Mouse (Mus musculus) kidney, adult 18-20 months (tissue): ENCODE data around the gene Hspa12b.

Experiments
- DNase-seq: peaks from one replicate; pipeline ENCODE4 v3.0.0; 2021

Hspa12b gene

GRCm38 (mm10) chr2:131130849-131131248, 3.8 kb downstream of the Hspa12b start:
- no peak for DNase-seq

GRCm38 (mm10) chr2:131132111-131132888, 5.2 kb downstream of the Hspa12b start:
- DNase-seq: peak; percentile 1

- peak; percentile 1 for DNase-seq
Measured at GRCm38 (mm10) chr2:131132930-131133547, 6.0 kb downstream of the Hspa12b start, which contains the start of gene Gm11037. Gm11037 (plus strand) TSS chr2:131133497.

- peak; percentile 54 for DNase-seq
Measured at GRCm38 (mm10) chr2:131134381-131134780, 7.3 kb downstream of the Hspa12b start.

- DNase-seq: no peak
Measured at GRCm38 (mm10) chr2:131134826-131135400, 7.8 kb downstream of the Hspa12b start.

GRCm38 (mm10) chr2:131135521-131136139, 8.6 kb downstream of the Hspa12b start:
- DNase-seq: peak; percentile 1

GRCm38 (mm10) chr2:131138296-131138695, 11.2 kb downstream of the Hspa12b start:
- no peak for DNase-seq

GRCm38 (mm10) chr2:131138760-131139159, 11.7 kb downstream of the Hspa12b start:
- DNase-seq: no peak

- DNase-seq: no peak
Measured at GRCm38 (mm10) chr2:131139287-131139686, 12.2 kb downstream of the Hspa12b start.

GRCm38 (mm10) chr2:131139886-131140532, 12.9 kb downstream of the Hspa12b start:
- peak; percentile 35 for DNase-seq

GRCm38 (mm10) chr2:131140533-131140905, 13.4 kb downstream of the Hspa12b start:
- DNase-seq: no peak

- DNase-seq: no peak
Measured at GRCm38 (mm10) chr2:131141336-131141986, 14.4 kb downstream of the Hspa12b start.

- DNase-seq: peak; percentile 74
Measured at GRCm38 (mm10) chr2:131142592-131142991, 15.5 kb downstream of the Hspa12b start.

- no peak for DNase-seq
Measured at GRCm38 (mm10) chr2:131143007-131143780, 16.1 kb downstream of the Hspa12b start.

- DNase-seq: no peak
Measured at GRCm38 (mm10) chr2:131145121-131145520, 18.0 kb downstream of the Hspa12b start.

- no peak for DNase-seq
Measured at GRCm38 (mm10) chr2:131145536-131145935, 18.5 kb downstream of the Hspa12b start.

GRCm38 (mm10) chr2:131146193-131147042, 19.3 kb downstream of the Hspa12b start:
- DNase-seq: no peak

GRCm38 (mm10) chr2:131147043-131147365, 19.9 kb downstream of the Hspa12b start:
- DNase-seq: no peak

GRCm38 (mm10) chr2:131148353-131149253, 21.5 kb downstream of the Hspa12b start:
- no peak for DNase-seq

GRCm38 (mm10) chr2:131149254-131149578, 22.1 kb downstream of the Hspa12b start:
- DNase-seq: no peak
